In the genomic region with DNA sequence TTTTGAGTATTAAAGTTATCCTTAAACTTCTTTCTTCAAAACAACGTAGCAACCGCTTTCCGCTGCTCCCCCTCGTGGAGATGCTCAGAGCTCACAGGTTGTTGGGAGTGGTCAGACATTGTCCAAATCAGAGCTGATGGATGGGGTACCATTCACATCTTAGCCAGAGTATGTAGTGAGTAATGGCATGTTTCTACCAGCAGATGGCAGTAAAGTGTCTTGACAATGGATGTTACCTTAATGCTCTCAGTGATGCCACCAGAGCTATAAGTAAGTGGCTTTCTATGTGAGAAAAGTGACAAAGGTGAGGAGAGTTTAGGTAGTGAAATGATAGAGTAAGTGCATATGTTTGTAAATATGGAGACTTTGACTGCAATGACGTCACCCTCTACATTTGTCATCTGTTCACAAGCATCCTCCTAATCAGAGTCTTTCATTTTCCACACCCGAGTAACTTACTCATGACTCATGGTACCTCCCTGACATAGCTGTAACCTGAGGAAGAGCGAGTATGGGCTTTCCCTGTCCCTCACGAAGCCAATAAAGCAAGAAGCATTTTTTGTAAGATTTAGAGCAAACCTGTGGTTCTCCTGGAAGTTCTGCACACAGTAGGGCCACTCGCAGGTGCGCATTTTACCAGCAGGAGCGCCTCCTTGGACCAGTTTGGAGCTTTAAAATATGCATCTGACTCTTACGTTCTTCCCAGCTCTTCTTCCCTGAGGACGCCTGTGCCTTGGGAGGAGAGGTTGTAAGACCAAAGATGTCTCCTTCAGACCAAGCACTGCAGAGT, we compare ENCODE assay signal across 9 mouse cellular contexts.
DNase-seq lines count a peak whose midpoint lies in the region; ATAC-seq and TF ChIP-seq lines count a peak whose summit lies in the region.
"Had no signal": no experiment of that assay in that cellular context is flagged by ENCODE, and none has a peak within 500 bp of the region (broad histone marks: within the 10 kb centered on the region; RNA-seq: fewer than 3 reads in every experiment).

No protein-coding gene starts in this region.

- H3K27me3 ChIP-seq in heart, embryonic 10.5 days (ENCODE audit: insufficient read depth, poor library complexity, severe bottlenecking) = no peaks in the 10 kb centered on the region
- no peaks in the 10 kb centered on the region; the same call in 1 of the 2 replicates for H3K27me3 ChIP-seq in heart, embryonic 12.5 days (replicated peaks)
- H3K27me3 ChIP-seq in intestine, embryonic 15.5 days (replicated peaks) = no peaks in the 10 kb centered on the region
- no peaks in the 10 kb centered on the region for H3K27me3 ChIP-seq in limb, embryonic 14.5 days (ENCODE audit: control insufficient read depth, insufficient read depth, low read length)
- H3K27me3 ChIP-seq: limb, embryonic 15.5 days had no signal

- no peak for TF ChIP-seq POLR2A in limb, embryonic 14.5 days (IDR thresholded peaks at IDR 0.05; ENCODE audit: borderline replicate concordance, extremely low read depth, insufficient read depth, insufficient read length)
- no peak for TF ChIP-seq POLR2A in olfactory bulb, adult 2 months (IDR thresholded peaks at IDR 0.05; ENCODE audit: insufficient read depth, low read depth, low read length)

- WGBS in heart, embryonic 10.5 days = 56% methylated on average over 13 of the region's 13 CpGs
- 52% methylated on average over 13 of the region's 13 CpGs for WGBS in heart, embryonic 12.5 days
- 56% methylated on average over 13 of the region's 13 CpGs for WGBS in intestine, embryonic 15.5 days
- 58% methylated on average over 13 of the region's 13 CpGs for WGBS in limb, embryonic 14.5 days
- WGBS in olfactory bulb, adult 2 months = 45% methylated on average over 13 of the region's 13 CpGs

- peak; percentile 56 for DNase-seq in heart, embryonic 10.5 days (ENCODE audit: low spot score)
- DNase-seq in R1 (ENCODE audit: low read depth, low spot score) = peak; percentile 92
- DNase-seq in limb, embryonic 14.5 days (ENCODE audit: low spot score) = peak; percentile 85
- DNase-seq in ovary, postnatal 36 days (ENCODE audit: low spot score) = no peak

- no peak overlapping the region for H3K9ac ChIP-seq in heart, embryonic 12.5 days
- H3K9ac ChIP-seq in intestine, embryonic 15.5 days = no peak overlapping the region
- no peak overlapping the region for H3K9ac ChIP-seq in limb, embryonic 14.5 days (ENCODE audit: low read depth, low read length, severe bottlenecking)
- H3K9ac ChIP-seq: limb, embryonic 15.5 days had no signal

- no peak overlapping the region for H3K4me3 ChIP-seq in heart, embryonic 10.5 days
- H3K4me3 ChIP-seq in heart, embryonic 12.5 days = no peak overlapping the region
- no peak overlapping the region for H3K4me3 ChIP-seq in intestine, embryonic 15.5 days (replicated peaks)
- H3K4me3 ChIP-seq in limb, embryonic 14.5 days (replicated peaks; ENCODE audit: low read length) = no peak overlapping the region
- H3K4me3 ChIP-seq in olfactory bulb, adult 2 months (ENCODE audit: insufficient read depth, low read depth, low read length) = no peak overlapping the region
- H3K4me3 ChIP-seq: limb, embryonic 15.5 days had no signal

- H3K9me3 ChIP-seq in heart, embryonic 10.5 days = no peaks in the 10 kb centered on the region
- no peaks in the 10 kb centered on the region for H3K9me3 ChIP-seq in heart, embryonic 12.5 days (replicated peaks)
- no peaks in the 10 kb centered on the region for H3K9me3 ChIP-seq in intestine, embryonic 15.5 days
- H3K9me3 ChIP-seq in limb, embryonic 14.5 days (ENCODE audit: control insufficient read depth, low read length) = no peaks in the 10 kb centered on the region
- H3K9me3 ChIP-seq: limb, embryonic 15.5 days had no signal

- no peaks in the 10 kb centered on the region for H3K36me3 ChIP-seq in heart, embryonic 10.5 days
- H3K36me3 ChIP-seq in heart, embryonic 12.5 days = no peaks in the 10 kb centered on the region
- no peaks in the 10 kb centered on the region for H3K36me3 ChIP-seq in intestine, embryonic 15.5 days
- H3K36me3 ChIP-seq in limb, embryonic 14.5 days (ENCODE audit: control insufficient read depth, insufficient read depth, low read length) = no peaks in the 10 kb centered on the region
- H3K36me3 ChIP-seq: limb, embryonic 15.5 days had no signal

- no peak overlapping the region for H3K27ac ChIP-seq in heart, embryonic 10.5 days
- no peak overlapping the region for H3K27ac ChIP-seq in heart, embryonic 12.5 days (ENCODE audit: poor library complexity, severe bottlenecking)
- H3K27ac ChIP-seq in intestine, embryonic 15.5 days = no peak overlapping the region
- H3K27ac ChIP-seq in limb, embryonic 14.5 days (replicated peaks; ENCODE audit: low read depth, low read length) = no peak overlapping the region
- H3K27ac ChIP-seq in olfactory bulb, adult 2 months (ENCODE audit: insufficient read depth, low read depth, low read length) = no peak overlapping the region
- H3K27ac ChIP-seq: limb, embryonic 15.5 days had no signal

- H3K4me1 ChIP-seq in heart, embryonic 10.5 days = peaks cover 14% of the 10 kb centered on the region; the same call in 1 of the 2 replicates
- peaks cover 4% of the 10 kb centered on the region for H3K4me1 ChIP-seq in heart, embryonic 12.5 days (replicated peaks)
- 0 out of 2 replicates have a peak, but pooled peaks cover 5% of the 10 kb centered on the region for H3K4me1 ChIP-seq in intestine, embryonic 15.5 days (replicated peaks)
- no peaks in the 10 kb centered on the region for H3K4me1 ChIP-seq in limb, embryonic 14.5 days (ENCODE audit: control insufficient read depth, insufficient read depth, low read length)
- peaks cover 13% of the 10 kb centered on the region; the same call in 1 of the 2 replicates for H3K4me1 ChIP-seq in olfactory bulb, adult 2 months (ENCODE audit: control insufficient read depth, insufficient read depth, low read length)
- H3K4me1 ChIP-seq: limb, embryonic 15.5 days had no signal

- no peak for ATAC-seq in heart, embryonic 12.5 days (ENCODE audit: insufficient number of reproducible peaks, low FRiP score)
- ATAC-seq in erythroid progenitor cell, adult 5-6 weeks (replicated peaks; ENCODE audit: low FRiP score, poor library complexity, severe bottlenecking) = peak; percentile 25; the same call in 1 of the 2 replicates
- ATAC-seq in intestine, embryonic 15.5 days = peak; percentile 65; the same call in 1 of the 2 replicates
- ATAC-seq in limb, embryonic 14.5 days (ENCODE audit: low FRiP score, low read depth) = peak; percentile 57; the same call in 1 of the 2 replicates

- H3K4me2 ChIP-seq in heart, embryonic 12.5 days = no peak overlapping the region
- H3K4me2 ChIP-seq in intestine, embryonic 15.5 days (replicated peaks) = no peak overlapping the region
- no peak overlapping the region for H3K4me2 ChIP-seq in limb, embryonic 14.5 days (replicated peaks; ENCODE audit: low read depth, low read length, severe bottlenecking)
- H3K4me2 ChIP-seq: limb, embryonic 15.5 days had no signal

- peak; percentile 37; the same call in 1 of the 2 replicates for TF ChIP-seq CTCF in olfactory bulb, adult 2 months (IDR thresholded peaks at IDR 0.05; ENCODE audit: insufficient read depth, low read depth, low read length)
